Mouse (Mus musculus) T-helper 2 cell (primary cell): ENCODE results near the gene Fosb.

Experiments used
- in situ Hi-C: fragments of 300-600 bp; cut with MboI, MseI; formaldehyde crosslinking; loops from one replicate; pipeline ENCODE4 v1.15.1; 2025; ENCODE audit warnings: high pct_unique_total_duplicates

Gene Fosb

DNA sequence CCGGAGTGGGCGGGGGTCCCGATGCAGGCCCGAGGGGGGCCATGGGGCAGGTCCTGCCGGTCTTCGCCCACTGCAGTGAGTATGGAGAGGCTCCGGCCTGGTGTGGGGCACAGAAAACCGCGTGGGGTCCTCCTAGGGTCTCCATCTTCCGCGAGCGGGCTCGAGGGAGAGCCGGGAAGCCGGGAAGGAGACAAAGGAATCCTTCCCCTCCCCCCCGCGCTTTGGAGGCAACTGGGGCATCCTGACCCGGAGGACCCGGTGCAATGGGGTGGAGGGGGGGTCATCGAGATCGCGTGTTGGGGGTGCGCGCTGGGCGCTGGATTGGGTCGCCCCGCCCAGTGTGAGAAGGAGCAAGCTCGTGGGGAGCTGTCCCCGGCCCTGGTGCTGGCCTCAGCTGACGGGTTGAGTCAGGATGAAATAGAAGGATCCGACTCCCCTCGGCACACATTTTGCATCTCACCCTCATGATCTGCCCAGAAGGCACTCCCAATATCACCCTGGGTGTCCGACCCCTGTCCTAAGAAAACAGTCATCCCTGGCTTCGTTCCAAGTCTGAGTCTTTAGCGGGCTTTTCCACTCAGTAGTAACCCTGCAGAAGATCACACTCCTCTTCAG is 27.0 kb downstream of the Fosb start:
- in situ Hi-C loops = loop anchor here (5.0 to 10.0 kb wide), 2 partner anchors 51 to 118 kb away; partner anchors contain the start of gene Gipr

DNA sequence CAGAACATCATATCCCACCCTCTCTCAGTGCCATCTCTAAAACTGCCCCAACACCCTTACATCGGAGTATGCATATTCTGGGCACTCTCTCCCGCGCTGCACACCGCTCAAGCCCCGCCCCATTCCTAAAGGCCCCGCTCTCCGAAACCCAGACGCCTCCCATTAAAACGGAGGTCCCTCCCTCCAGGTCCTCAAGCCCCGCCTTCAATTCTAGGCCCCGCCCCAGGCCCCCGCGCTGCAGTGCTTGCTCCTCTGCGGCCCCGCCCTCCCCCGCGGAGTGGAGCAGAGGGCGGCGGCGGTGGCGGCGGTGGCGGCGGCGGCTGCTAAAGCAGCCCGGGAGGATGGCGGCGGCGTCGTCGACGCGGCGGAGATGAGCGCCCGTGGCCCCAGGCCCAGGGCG is 27.5 kb downstream of the Fosb start, which contains the start of gene Rtn2:
Gene Rtn2, plus strand, starts transcription at position 240 of the 400 bp plus-strand sequence.
- in situ Hi-C loops = loop anchor here (5.0 to 10.0 kb wide), 2 partner anchors 50 to 118 kb away; partner anchors contain the start of gene Gipr

DNA sequence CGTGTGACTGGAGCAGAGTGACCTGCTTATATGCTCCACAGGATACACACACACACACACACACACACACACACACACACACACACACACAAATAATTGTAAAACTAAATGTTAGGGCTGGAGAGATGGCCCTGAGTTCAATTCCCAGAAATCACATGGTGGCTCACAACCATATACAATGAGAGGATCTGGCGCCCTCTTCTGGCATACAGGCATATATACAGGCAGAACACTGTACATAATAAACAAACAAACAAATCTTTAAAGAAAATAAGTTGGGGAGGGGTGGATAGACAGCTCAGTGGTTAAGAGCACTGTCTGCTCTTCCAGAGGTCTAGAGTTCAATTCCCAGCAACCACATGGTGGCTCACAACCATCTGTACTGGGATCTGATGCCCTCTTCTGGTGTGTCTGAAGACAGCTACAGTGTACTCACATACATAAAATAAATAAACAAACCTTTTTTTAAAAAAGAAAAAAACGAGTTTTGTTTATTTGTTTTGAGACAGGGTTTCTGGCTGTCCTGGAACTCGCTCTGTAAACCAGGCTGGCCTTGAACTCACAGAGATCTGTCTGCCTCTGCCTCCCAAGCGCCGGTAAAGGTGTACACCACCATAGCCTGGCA is 28.1 kb downstream of the Fosb start:
- in situ Hi-C loops = loop anchor here (5.0 to 10.0 kb wide), 2 partner anchors 49 to 117 kb away; partner anchors contain the start of gene Gipr

DNA sequence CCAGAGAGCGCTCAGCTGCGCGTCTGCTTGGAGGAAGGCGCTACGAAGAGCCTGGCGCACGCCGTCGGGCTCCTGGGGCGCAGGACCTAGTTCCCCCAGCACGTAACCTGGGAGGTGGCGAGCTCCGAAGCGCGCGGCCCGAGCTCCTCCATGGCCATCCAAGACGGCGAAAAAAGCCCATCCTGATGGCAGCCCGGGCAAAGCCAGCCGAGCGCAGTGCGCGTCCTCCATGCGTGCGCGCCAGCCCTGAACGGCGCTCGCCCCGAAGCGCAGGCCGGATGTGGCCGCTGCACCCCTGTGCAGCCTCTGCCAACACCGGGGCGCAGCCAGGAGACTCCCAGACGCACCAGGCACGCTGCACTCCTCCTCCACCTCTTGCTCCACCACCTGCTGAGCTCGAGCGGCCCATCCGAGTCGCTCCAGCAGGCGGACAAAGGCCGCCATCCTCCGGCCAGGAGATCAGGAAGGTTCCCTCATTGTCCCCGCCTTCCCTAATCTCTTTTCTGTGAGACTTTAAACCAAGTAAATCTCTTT is 30.2 kb downstream of the Fosb start, which contains the start of gene Ppm1n:
Gene Ppm1n, minus strand, starts transcription at position 484 of the 534 bp plus-strand sequence.
- in situ Hi-C loops = loop anchor here (5.0 to 10.0 kb wide), 2 partner anchors 47 to 115 kb away; partner anchors contain the start of gene Gipr

DNA sequence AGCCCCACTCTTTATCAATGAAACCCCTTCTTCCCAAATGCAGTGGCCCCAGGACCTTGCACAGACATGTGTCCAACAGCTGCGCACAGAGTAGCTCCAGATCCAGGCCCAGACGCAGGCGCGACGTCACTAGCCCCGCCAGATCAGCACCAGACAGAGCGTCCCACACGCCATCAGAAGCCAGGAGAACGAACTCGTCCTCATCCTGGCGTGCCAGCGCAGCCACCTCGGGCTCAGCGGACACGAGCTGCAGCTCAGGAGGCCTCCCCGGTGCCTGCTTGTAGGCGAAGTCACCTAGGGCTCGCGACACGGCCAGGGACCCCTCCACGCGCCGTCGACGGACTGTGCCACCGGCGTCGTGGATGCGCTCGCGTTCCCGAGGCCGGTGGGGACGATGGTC is 30.8 kb downstream of the Fosb start:
- in situ Hi-C loops = no loop called here

DNA sequence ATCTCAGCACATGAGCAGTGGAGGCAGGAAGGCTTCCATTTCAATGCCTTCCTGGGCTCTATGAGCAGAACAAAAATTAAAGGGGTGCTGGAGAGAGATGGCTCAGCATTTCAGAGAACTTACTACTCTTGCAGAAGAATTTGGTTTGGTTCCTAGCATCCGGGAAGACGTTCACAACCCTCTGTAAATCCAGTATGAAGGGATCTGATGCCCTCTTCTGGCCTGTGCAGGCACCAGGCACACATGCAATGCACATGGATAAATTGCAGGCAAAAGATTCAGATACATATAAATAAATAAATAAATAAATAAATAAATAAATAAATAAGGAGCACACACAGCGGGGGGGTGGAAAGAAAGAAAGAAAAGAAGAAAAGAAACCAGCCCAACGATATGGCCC is 33.6 kb downstream of the Fosb start:
- in situ Hi-C loops = no loop called here

DNA sequence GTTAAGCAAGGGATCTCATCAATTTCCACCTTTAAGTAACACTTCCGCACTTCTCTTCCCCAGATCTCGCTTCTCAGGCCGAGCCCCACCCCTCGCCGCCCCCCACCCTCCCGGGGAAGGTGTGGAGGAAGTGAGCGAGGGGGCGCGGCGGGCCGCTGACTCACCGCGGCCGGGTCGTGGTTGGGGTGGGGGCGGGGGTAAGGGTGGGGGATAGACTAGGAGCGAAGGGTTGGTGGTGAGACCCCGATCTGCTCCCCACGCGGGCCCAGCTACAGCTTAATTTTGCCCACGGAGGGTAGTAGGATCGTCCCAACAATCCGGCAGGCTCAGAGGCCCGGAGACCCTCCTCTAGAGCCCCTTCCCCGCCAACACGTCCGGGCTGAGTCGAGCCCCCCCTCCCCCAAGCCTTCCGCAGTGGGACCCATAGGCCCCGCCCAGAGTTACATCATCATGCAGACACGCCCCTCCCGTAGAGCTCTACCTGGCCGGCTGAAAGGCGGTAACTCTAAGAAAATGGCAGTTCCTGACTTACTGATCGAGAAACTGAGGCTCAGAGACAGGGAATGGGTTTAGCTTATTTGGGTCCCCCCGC is 37.6 kb downstream of the Fosb start:
- in situ Hi-C loops = no loop called here

DNA sequence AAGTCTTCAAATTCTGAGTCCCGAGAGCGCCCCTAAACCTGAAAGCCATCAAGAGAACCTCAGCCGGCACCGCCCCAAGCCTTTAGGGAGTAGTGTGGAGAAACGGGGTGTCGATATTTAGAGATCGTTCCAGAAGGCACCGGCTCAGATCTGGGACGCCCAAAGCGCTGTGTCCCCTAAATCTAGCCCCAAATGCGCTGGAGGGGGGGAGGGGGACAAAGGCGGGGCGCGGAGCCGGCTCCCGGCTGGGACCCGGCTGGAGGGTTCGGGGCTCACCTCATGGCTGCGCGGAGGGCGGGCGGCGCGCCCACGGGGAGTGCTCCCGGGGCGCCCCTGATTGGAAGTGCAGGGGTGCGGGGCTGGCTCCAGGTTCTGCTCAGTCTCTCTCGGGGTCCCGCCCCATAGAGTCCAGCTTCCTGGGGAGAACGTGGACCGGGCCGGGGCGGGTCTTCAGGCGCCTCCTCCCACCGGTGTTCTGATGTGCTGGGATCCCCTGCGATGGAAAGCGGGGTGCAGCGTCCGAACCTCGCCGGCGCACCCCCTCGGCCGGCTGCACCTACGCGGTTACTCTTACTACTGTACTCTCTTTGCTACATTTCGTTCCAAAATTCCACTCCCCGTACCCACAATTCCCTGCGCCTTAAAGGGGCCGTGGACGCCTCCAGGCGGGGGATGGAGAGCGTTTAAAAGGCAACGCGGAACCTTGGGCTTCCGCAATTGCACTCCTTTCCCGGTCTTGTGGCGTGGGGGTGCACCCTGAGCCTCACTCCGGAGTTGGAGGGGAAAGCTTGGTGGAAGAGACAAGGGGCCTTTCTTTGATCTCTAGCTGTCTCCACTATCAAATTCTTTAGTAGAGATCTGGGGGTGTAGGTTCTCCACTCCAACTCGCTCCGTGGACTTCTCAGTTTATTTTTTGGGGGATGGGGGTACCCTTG is 38.3 kb downstream of the Fosb start, which contains the start of gene Vasp:
Gene Vasp, minus strand, starts transcription at position 580 of the 935 bp plus-strand sequence.
- in situ Hi-C loops = no loop called here

DNA sequence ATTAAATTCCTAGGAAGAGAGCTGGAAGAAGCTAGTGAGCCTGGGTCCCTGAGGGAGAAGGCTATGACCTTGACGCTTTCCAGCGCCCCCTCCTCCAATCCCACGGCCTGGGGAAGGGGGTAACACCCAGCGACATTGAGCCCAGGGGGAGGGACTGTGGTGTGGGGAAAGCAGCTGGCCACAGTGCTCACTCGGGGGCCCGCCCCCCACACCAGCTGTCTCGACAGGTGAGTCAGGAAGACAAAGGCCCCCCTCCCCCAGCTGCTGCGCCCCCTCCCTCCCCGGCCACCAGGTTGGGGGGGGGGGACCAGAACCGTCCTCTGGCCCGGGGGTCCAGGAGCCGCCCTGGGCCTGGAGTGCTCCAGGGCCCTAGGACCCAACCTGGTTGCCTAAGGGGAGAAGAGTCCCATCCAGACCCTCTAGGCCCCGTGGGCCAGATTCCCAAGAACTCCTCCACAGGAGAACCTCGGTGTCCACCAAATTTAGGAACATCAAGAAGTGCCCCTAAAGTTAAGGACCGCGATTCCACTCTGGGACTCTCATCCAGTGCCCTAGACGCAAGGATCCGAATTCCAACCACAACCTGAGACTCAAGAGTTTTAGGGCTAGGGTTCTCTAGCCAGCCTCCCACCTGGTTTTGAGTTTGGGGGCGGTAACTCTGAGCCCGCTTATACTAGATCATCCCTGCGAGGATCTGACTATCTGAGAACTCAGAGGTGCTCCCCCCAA is 39.2 kb downstream of the Fosb start:
- in situ Hi-C loops = no loop called here

DNA sequence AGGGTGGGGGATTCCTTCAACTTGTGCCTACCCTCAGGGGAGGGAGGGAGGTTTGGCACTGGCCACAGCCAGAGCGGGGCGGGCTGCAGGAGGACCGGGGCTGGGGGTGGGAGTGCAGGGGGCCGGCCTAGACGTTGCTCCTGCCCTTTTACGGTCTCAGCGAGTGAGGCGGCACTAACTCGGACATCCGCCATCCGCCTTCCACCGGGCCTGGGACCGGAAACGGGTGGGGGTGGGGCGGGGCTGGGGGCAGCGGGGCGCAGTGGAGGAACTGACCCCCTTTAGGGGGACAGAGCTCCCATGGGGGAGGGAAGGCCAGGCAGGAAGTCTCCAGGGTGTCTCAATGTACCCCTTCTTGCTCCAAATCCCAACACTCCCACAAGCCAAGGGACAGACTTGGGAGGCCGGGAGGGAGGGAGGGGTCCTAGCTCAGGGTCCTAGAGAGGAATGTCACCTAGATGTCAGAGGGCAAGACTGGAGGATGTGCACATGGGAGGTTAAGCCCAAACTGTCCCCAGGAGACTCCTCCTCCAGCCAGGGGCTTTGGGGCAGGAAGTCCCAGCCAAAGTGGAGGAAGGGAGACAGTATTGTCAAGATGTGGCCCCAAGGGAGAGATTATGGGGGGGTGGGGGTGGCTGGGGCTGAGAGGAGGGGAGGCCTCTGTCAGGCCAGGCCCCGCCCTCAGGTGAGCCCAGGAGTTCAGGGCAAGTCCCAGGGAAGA is 40.0 kb downstream of the Fosb start:
- in situ Hi-C loops = no loop called here

DNA sequence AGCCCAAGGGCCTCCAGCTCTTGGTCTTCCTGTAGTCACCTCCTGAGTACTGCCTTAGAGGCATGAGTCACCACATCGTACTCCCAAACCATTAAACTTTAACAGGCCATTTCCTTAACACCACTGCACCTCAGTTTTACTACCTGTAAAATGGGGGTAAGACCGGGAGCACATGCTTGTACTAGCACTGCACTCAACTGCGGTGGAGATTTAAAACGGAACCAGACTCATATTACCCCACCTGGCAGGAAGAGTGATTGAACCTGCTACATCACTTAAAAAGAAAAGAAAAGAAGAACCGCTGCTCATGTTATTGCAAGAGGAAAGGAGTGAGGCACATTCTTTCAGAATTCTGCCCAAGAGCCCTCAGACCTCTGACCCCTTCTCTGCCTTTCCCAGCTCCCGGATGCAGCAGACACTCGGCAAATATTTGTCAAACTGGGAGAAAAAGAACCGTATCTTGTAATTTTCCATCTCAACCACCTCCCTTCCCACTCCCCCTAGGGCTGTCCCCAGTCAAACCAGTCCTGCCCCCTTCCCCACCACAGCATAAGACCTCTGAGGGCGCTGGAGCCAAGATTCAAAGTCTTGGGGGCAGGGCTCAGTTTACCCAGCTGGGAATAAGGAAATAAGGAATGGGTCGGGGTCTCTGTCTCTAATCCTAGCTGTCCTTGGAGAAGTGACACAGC is 40.7 kb downstream of the Fosb start:
- in situ Hi-C loops = no loop called here

DNA sequence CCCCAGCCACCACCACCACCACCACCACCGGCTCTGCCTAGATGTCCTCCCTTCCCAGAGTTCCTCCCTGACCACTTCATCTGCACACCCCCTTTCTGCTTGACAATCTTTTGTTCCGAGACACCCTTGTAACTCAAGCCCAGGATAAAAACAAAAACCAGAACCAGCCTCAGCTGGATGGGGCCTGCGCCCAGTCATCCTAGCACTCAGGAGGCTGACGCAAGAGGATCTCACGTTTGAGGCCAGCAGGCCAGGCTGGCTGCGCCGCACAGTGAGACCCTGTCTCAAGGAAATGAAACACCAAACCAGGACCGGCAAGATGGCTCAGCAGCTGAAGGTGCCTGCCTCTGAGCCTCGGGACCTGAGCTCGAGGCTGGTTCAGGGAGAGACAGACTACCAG is 42.8 kb downstream of the Fosb start:
- in situ Hi-C loops = no loop called here

DNA sequence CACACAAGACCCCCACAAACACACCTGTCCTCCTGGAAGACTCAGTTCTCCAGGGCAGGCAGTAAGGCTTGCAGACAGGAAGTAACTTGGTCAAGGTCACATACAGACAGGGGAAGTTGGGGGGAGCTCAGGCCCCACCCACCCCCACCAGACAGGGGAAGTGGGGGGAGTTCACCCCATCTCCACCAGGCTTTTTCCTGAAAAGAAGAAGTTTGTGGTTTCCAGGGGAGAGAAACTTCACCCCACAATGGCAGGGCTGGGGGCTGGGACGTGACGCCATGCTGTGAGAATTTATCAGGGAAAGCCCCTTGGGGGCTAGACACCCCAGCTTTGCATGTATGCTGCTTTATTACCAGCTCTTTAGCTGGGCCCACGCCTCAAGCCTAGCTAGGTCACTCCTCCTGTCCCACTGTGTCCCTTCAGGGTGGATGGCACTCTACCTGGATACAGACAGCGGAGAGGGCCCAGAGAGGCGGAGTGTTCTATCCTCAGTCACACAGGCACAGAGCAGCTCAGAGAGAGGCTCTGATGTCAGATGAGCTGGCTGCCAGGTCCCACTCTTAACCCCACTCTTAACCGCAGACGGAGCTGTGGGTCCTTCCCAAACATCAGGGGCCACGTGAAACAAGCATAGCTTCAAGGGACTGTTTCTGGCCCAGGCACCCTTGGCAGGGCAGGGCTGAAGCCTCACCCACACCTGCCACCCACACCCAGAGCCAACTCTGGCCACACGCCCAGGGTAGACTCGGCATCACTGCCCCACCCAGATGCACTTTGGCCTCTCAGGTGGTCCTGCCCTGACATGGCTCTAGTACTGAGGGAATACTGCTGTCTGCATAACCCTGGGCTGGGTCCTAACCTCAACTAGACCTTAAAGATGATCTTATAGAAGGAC is 43.7 kb downstream of the Fosb start:
- in situ Hi-C loops = no loop called here

DNA sequence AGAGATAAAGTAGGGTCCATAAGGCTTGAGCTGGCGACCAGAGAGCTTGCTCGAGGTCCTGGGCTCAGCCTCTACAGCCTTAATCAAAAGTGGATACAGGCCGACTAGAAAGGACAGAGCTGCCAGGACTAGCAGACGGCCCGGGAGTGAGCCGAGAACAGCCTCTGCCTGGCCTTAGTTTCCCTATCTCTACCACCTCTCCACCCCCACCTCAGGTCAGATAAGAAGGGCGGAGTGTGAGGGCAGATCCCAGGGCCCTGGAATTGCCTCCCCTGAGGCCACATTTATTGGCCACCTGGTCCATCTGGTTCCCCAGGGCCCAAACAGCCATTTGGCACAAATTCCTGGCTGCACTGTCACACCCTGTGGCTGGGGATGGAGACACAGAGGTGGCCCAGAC is 44.7 kb downstream of the Fosb start:
- in situ Hi-C loops = no loop called here

DNA sequence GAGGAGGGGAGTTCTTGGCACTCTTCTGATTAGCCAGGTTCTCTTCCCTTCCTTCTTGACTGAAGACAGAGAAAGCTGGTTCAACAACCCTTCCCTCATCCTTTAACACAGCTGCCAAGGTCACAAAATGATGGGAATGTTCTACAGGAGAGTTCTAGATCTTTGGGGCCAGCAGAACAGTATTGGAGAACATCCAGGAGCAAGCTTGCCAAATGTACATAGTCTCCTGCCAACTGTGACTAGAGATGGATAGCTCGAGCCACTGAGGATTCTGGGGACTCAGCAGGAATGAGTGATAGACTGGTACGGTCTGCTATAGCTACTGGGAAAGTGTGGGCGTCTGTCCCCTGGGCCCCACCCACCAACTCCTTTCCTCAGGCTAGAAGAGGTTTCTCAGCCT is 51.5 kb downstream of the Fosb start:
- in situ Hi-C loops = no loop called here

DNA sequence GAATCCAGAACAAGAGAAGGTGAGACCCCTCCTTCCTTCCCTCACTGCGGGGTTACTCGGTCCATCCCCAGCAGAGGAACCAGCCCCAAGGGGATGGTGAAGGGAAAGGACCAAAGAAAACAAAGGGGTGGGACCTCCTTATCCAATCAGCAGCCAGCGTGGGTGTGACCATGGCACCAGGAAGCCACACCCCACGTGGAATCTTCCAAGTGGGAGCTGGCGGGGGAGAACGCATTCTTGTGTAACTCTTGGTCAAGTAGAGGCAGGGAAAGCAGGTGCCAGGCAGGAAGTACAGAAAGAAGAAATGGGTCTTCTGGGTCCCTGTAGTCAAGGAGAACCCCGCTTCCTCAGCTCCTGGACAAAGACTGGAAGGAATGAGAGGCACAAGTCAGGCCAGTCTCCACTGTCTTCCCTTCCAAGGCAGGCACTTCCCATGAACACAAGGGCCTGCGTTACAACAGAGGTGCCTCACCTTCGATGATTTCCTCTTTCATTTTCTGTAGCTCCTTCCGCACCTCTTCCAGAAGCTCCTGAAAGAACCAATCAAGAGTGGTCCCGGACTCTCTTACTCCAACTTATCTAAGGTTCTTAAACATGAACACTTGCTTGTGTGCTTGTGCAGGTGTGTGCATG is 52.3 kb downstream of the Fosb start:
- in situ Hi-C loops = no loop called here

DNA sequence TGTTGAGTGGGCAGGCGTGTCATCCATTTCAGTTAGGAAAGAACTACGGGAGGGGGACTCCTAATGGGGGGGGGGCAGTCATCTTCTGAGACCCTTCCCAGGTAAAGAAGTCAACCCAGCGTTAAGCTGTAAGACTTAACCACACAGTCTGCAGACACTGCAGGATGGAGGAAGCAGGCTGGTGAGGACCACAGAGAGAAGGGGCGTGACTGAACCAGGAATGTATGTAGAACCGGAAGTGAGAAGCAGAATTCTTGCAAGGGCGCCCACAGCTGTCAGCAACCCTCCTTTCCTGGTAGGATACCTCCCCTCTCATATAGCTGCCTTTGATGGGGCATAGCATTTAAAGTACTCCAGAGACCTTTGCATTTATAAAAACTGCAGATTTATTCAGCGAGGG is 53.3 kb downstream of the Fosb start:
- in situ Hi-C loops = no loop called here

DNA sequence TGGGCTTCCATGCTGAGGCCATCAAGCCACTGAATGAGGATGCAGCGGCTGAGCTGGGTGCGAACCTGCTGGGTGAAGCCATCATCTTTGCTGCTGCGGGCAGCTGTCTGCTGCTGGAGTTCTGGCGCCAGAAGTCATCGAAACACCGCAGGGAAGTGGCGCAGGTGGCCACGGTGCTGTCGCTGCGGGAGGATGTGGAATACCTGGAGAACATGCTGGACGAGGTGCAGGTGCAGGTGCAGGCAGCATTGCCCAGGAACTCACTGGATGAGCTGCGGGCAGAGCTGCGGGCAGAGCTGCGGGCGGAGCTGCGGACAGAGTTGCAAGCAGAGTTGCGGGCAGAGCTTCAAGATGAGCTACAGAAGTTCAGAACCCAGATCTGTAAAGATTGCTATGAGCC is 54.5 kb downstream of the Fosb start:
- in situ Hi-C loops = no loop called here
